Mouse (Mus musculus): ENCODE results near the gene Wnt2b. TPM values are rescaled to one million over a fixed set of nuclear protein-coding genes. Genes with fewer than 3 reads are reported as not detected.

Gene Wnt2b
- total RNA-seq, 2 experiments from 2014 or later = 0.20 TPM

GRCm38 (mm10) chr3:104906007-104906406 lies 55.7 kb downstream of the Wnt2b start:
- DNase-seq = no peak
- intact Hi-C loops (cut with DNase I) = no loop called here

- no peak for DNase-seq
- intact Hi-C loops (cut with DNase I) = no loop called here
Observed at GRCm38 (mm10) chr3:104905389-104905788, 56.3 kb downstream of the Wnt2b start.

- DNase-seq = no peak
- intact Hi-C loops (cut with DNase I) = no loop called here
Observed at GRCm38 (mm10) chr3:104901154-104901553, 60.6 kb downstream of the Wnt2b start.

- intact Hi-C loops (cut with DNase I) = no loop called here
- no peak for DNase-seq
Observed at GRCm38 (mm10) chr3:104896141-104896540, 65.6 kb downstream of the Wnt2b start.

Other genes starting within 250 kb of the Wnt2b start
- gene Ppm1j, start 180.9 kb downstream of the Wnt2b start, total RNA-seq (2021) = 10 to 100 TPM; 30.5 to 40.0 TPM
- 1 to 10 TPM; 3.9 to 4.4 TPM for gene Fam19a3, start 180.1 kb downstream of the Wnt2b start, total RNA-seq (2021)
- gene Rhoc, start 173.5 kb downstream of the Wnt2b start, total RNA-seq (2021) = 10 to 100 TPM; 31.8 to 39.4 TPM
- gene Mov10, start 143.4 kb downstream of the Wnt2b start, total RNA-seq (2021) = 1 to 10 TPM; 1.3 to 1.7 TPM
- gene St7l, start 97.9 kb downstream of the Wnt2b start, total RNA-seq (2021) = 10 to 100 TPM; 20.2 to 21.2 TPM
- 10 to 100 TPM; 20.3 to 21.7 TPM for gene Capza1, start 97.4 kb downstream of the Wnt2b start, total RNA-seq (2021)
- gene Cttnbp2nl, start 91.2 kb upstream of the Wnt2b start, total RNA-seq (2021) = 1 to 10 TPM; 4.1 to 4.4 TPM
- gene 4930564D02Rik, start 104.9 kb upstream of the Wnt2b start, total RNA-seq (2021) = not detected